Comparison of ENCODE assay signal across 10 mouse cellular contexts in genomic region chr10:102435048-102435447, GRCm38 (mm10). TPM values are rescaled to one million over a fixed set of nuclear protein-coding genes. Genes with fewer than 3 reads are reported as not detected.
DNase-seq lines count a peak whose midpoint lies in the region; ATAC-seq lines count a peak whose summit lies in the region.
"Not testable (repeated sequence)": the region's sequence is repeated elsewhere in the genome, so short reads cannot be mapped to it uniquely, and the experiment has no call there.
"Had no signal": no experiment of that assay in that cellular context is flagged by ENCODE, and none has a peak within 500 bp of the region (broad histone marks: within the 10 kb centered on the region; RNA-seq: fewer than 3 reads in every experiment).

No protein-coding gene starts in this region.

- not testable (repeated sequence) for H3K36me3 ChIP-seq in lung, embryonic 15.5 days; neural tube, embryonic 11.5 days (ENCODE audit: control insufficient read depth, insufficient read depth, low read length)

- not testable (repeated sequence) for H3K9ac ChIP-seq in lung, embryonic 15.5 days; neural tube, embryonic 11.5 days (ENCODE audit: low read length)

- not testable (repeated sequence) for H3K9me3 ChIP-seq in lung, embryonic 15.5 days; neural tube, embryonic 11.5 days (ENCODE audit: control insufficient read depth, low read length)

- 2% methylated on average over 7 of the region's 7 CpGs for WGBS in lung, embryonic 15.5 days
- WGBS in neural tube, embryonic 11.5 days, result 6% methylated on average over 5 of the region's 7 CpGs

- H3K4me3 ChIP-seq in lung, embryonic 15.5 days; neural tube, embryonic 11.5 days (ENCODE audit: low read depth, low read length): not testable (repeated sequence)

- not testable (repeated sequence) for H3K27ac ChIP-seq in lung, embryonic 15.5 days; neural tube, embryonic 11.5 days (ENCODE audit: low read depth, low read length)

- not testable (repeated sequence) for H3K4me1 ChIP-seq in lung, embryonic 15.5 days; neural tube, embryonic 11.5 days (ENCODE audit: control insufficient read depth, insufficient read depth, low read length)

- H3K27me3 ChIP-seq in lung, embryonic 15.5 days; neural tube, embryonic 11.5 days (ENCODE audit: control insufficient read depth, insufficient read depth, low read length): not testable (repeated sequence)

- ATAC-seq in lung, embryonic 15.5 days (ENCODE audit: borderline replicate concordance, extremely low read depth, low FRiP score, low TSS enrichment), result not testable (repeated sequence)
- ATAC-seq in neural tube, embryonic 11.5 days (ENCODE audit: insufficient read depth, low FRiP score, low TSS enrichment), result peak; percentile 75

- peak overlapping the region; percentile 39; the same call in 1 of the 2 replicates for H3K4me2 ChIP-seq in lung, embryonic 15.5 days
- H3K4me2 ChIP-seq in neural tube, embryonic 11.5 days (ENCODE audit: low read depth), result not testable (repeated sequence)

- DNase-seq in adrenal gland, adult 18-20 months (ENCODE audit: low spot score in 2 of 2), result peak; percentile 13 to 40
- DNase-seq in embryo, embryonic 9.5 days (ENCODE audit: extremely low spot score), result peak; percentile 45
- peak; percentile 23 for DNase-seq in gastrocnemius, postnatal 10 days
- DNase-seq in induced T-regulatory cell, adult 2 months (ENCODE audit: low read depth), result peak; percentile 12
- peak; percentile 3 for DNase-seq in layer of hippocampus, adult 9-11 months
- DNase-seq in neural tube, embryonic 11.5 days (ENCODE audit: low spot score), result peak; percentile 39
- DNase-seq in thymus, postnatal 0 days (ENCODE audit: low spot score), result peak; percentile 4

RNA-seq across cellular contexts. Expression of gene Nts, which starts 55.2 kb away (rescaled TPM):
- not detected for total RNA-seq in adrenal gland, adult 18-20 months (2021)
- under 1 TPM; 0.56 to 0.77 TPM for total RNA-seq in gastrocnemius, postnatal 10 days (2021)
- 1.0 and 1.1 TPM in 2 replicates for polyA plus RNA-seq in lung, embryonic 15.5 days (2015; fragmentation: Nextera tagmentation; extraction: Ambion mirVana)
- 0.24 and 0.26 TPM in 2 replicates for polyA plus RNA-seq in neural tube, embryonic 11.5 days (2014; fragmentation: Nextera tagmentation; extraction: Ambion mirVana)
- polyA plus RNA-seq in thymus, postnatal 0 days (2015; fragmentation: Nextera tagmentation; extraction: Ambion mirVana), result 5.4 and 5.6 TPM in 2 replicates
- total RNA-seq: G1E; hematopoietic stem cell, adult 5-6 weeks had no signal
- polyA plus RNA-seq: G1E had no signal
